Mouse (Mus musculus) cerebellum, adult 2 months (tissue): Measurements from ENCODE around the gene Cmc1.

Experiments used
- CTCF ChIP-seq: fragments of 200-500 bp; IDR thresholded peaks from 2 replicates; pipeline ENCODE4 v1.5.1; 2011; ENCODE audit warnings: low read depth, mild to moderate bottlenecking, control low read depth, low read length, moderate library complexity, borderline replicate concordance; ENCODE audit not compliant: insufficient read depth
- POLR2A ChIP-seq: fragments of 200-500 bp; IDR thresholded peaks from 2 replicates; pipeline ENCODE4 v1.6.1; 2011; ENCODE audit warnings: low read length, control low read depth, borderline replicate concordance; ENCODE audit not compliant: insufficient read depth

- TF ChIP-seq POLR2A (no peak), CTCF (no peak)
These were observed 37.4 kb upstream of the Cmc1 start for GRCm38 (mm10) chr9:118187420-118187819.
